Mouse (Mus musculus) myocyte (in vitro differentiated cells): ENCODE measurements around the gene Synj2.

Experiments used
- CEBPB ChIP-seq: IDR thresholded peaks from 2 replicates; pipeline ENCODE4 v1.6.1; 2011; ENCODE audit warnings: mild to moderate bottlenecking, moderate library complexity; ENCODE audit not compliant: poor library complexity, insufficient read depth, severe bottlenecking
- E2F4 ChIP-seq: IDR thresholded peaks from one replicate; pipeline ENCODE4 v1.6.1; 2011; ENCODE audit warnings: mild to moderate bottlenecking, control low read depth, moderate library complexity; ENCODE audit not compliant: insufficient read depth
- MAX ChIP-seq: IDR thresholded peaks from one replicate; pipeline ENCODE4 v1.6.1; 2011; ENCODE audit warnings: low read depth, mild to moderate bottlenecking, control low read depth
- MYOG ChIP-seq, 3 experiments: IDR thresholded peaks; one replicate each; pipeline ENCODE4 v1.6.1; 2011; ENCODE audit warnings: control low read depth in 2 of 3, low read depth in 2 of 3, mild to moderate bottlenecking in 2 of 3; ENCODE audit not compliant: insufficient read length in 2 of 3, control insufficient read depth in 1 of 3, insufficient read depth in 1 of 3
- POLR2A ChIP-seq: IDR thresholded peaks from one replicate; pipeline ENCODE4 v1.6.1; 2011; ENCODE audit warnings: low read depth, mild to moderate bottlenecking, control low read depth, moderate library complexity; ENCODE audit not compliant: insufficient read length
- POLR2AphosphoS2 ChIP-seq: IDR thresholded peaks from one replicate; pipeline ENCODE4 v1.6.1; 2011; ENCODE audit warnings: low read depth, control low read depth; ENCODE audit not compliant: insufficient read length
- REST ChIP-seq: IDR thresholded peaks from one replicate; pipeline ENCODE4 v1.6.1; 2011; ENCODE audit warnings: mild to moderate bottlenecking, control low read depth, moderate library complexity; ENCODE audit not compliant: insufficient read depth, insufficient read length
- SRF ChIP-seq: IDR thresholded peaks from one replicate; pipeline ENCODE4 v1.6.1; 2011; ENCODE audit warnings: low read depth; ENCODE audit not compliant: control insufficient read depth, insufficient read length
- TCF12 ChIP-seq: IDR thresholded peaks from one replicate; pipeline ENCODE4 v1.6.1; 2011; ENCODE audit warnings: mild to moderate bottlenecking, control low read depth; ENCODE audit not compliant: poor library complexity, insufficient read depth, severe bottlenecking
- TCF3 ChIP-seq: IDR thresholded peaks from one replicate; pipeline ENCODE4 v1.6.1; 2011; ENCODE audit warnings: low read depth, control low read depth; ENCODE audit not compliant: insufficient read length
- USF1 ChIP-seq: IDR thresholded peaks from one replicate; pipeline ENCODE4 v1.6.1; 2011; ENCODE audit warnings: low read depth, mild to moderate bottlenecking, control low read depth, moderate library complexity

- TF ChIP-seq TCF12 (no peak), POLR2A (no peak), SRF (no peak), E2F4 (no peak), MYOG (IDR thresholded peaks at IDR 0.05; ENCODE audit: control insufficient read depth in 1 of 3, insufficient read depth in 1 of 3, insufficient read length in 2 of 3, low read depth in 2 of 3) (no peak), CEBPB (no peak), MAX (no peak), USF1 (no peak), TCF3 (no peak), POLR2AphosphoS2 (no peak), REST (no peak)
Measured at GRCm38 (mm10) chr17:5973536-5973935, 32.5 kb downstream of the Synj2 start.
